Mouse (Mus musculus) heart, adult 18-20 months (tissue): ENCODE data around the gene Mospd1. TPM values are rescaled to one million over a fixed set of nuclear protein-coding genes. Genes with fewer than 3 reads are reported as not detected.

Experiments used
- DNase-seq, 2 experiments: peaks; one replicate each; pipeline ENCODE4 v3.0.0; 2021 to 2022; ENCODE audit warnings: mixed read lengths in 1 of 2
- long read RNA-seq, 2 experiments: library from polyadenylated mRNA; stranded (forward); transcript quantifications; one replicate each; pipeline ENCODE4 v2.0.0; 2021
- total RNA-seq, 2 experiments: library from RNA; stranded (reverse); gene quantifications; 2 replicates each; pipeline ENCODE4 v1.2.3; 2021

The Mospd1 gene
- 10 to 100 TPM; 36.6 to 39.7 TPM for total RNA-seq
- long read RNA-seq, experiment 1, transcript Mospd1-202 (6 exons, 1,773 nt), result major isoform, 34 of 42 reads
- long read RNA-seq, experiment 1, partial matches to known transcripts, result 0 of 42 reads
- long read RNA-seq, experiment 1, other reads (novel, unspliced or antisense), result 8 of 42 reads
- long read RNA-seq, experiment 2, transcript Mospd1-202 (6 exons, 1,773 nt), result major isoform, 30 of 31 reads
- long read RNA-seq, experiment 2, partial matches to known transcripts, result 0 of 31 reads
- long read RNA-seq, experiment 2, other reads (novel, unspliced or antisense), result 1 of 31 reads

DNA sequence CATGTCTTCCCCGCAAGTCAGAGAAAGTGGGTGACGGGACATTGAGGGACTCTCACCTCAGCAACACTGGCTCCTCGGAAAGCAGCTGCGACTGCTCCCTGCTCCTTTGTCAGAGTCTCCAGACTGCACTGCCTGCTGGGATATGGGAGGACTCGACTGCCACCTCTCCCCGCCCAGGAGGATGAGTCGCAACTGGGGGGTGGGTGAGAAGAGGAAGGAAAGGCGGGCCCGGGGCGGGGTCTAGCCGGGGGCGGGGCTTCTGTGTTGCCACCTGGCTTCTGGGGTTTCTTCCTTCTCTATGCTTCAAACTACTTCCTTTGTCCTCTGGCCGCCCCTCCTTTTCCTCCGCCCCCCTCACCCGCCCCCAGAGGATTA lies at the start of gene Mospd1:
Gene Mospd1 (minus strand): TSS at position 137 of the 375 bp plus-strand sequence.
- peak; percentile 92 to 94 for DNase-seq

DNA sequence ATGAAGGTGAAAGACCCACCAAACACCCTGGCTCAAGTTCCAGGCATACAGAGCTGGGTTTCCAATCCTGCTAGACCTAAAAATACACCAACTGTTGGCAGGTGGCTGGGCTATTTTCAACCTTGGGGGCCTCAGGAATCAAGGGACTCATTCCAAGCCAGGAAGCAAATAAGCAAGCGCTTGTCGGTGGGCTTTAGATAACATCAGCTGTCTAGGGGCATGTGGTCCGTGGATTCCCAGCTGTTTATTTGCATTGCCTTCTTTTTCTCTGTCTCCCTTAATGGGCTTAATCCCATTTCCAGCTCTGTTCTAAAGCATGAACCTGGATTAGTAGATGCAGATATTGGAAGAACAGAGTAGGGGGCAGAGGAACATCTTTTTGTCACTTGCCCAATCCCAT lies 16.1 kb upstream of the Mospd1 start:
- DNase-seq, result peak; percentile 9 to 13

DNA sequence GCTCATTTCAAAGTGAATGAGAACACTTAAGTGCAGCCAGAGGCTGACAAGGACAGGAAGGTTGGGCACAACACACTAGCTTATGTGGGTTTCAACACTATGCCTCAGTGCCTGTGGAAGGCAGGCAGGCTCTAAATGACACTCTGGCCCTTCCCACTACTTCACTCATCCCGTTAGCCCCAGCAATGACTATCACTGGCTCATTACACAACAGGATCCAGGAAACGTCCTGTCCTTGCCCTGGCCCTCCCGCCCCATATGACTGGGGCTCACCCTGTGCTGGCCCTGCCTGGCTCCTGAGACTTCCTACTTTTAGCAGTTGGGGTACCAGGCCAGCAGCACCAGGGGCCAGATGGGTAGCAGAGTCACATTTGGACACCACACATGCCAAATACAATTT lies 12.8 kb upstream of the Mospd1 start:
- DNase-seq, result peak; percentile 14 to 24

DNA sequence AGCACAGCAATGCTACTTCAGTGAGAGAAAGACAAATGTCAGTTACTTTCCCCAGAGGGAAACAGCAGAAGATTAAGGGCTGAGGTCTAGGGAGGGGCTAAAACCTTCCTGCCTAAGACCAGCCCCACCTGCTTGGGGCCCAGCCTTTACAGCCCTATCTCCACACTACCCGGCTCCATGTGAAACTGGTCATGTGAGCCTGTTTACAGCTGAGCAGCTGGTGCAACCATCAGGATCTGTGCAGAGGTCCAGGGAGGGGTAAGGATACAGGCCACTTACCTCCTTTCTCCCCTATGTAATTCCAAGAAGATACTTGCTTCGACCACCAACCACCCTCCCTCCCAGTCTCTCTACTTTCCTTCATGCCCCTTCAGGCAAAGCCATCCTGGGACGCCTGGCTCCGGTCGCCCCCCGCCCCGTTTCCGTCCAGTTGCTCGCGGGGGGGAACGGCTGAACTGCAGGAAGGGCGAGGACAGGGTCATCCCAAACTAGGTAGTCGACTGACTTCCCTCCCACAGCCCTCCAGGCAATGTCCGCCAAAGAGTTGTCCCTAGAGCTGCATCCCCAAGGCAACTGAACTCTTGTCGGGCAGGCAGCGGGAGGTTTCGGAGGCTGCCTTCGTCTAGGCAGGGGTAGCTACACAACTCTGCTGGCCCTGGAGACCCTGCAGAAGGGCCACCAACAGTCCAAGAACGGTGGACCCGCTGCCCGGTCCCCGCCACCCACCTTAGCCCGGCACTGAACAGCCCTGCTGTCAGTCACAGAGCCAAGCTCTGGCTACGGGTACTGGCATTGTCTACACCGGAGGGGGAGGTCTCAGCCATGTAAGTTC lies 552 bp downstream of the Mospd1 start:
- DNase-seq, result peak; percentile 40 to 50

DNA sequence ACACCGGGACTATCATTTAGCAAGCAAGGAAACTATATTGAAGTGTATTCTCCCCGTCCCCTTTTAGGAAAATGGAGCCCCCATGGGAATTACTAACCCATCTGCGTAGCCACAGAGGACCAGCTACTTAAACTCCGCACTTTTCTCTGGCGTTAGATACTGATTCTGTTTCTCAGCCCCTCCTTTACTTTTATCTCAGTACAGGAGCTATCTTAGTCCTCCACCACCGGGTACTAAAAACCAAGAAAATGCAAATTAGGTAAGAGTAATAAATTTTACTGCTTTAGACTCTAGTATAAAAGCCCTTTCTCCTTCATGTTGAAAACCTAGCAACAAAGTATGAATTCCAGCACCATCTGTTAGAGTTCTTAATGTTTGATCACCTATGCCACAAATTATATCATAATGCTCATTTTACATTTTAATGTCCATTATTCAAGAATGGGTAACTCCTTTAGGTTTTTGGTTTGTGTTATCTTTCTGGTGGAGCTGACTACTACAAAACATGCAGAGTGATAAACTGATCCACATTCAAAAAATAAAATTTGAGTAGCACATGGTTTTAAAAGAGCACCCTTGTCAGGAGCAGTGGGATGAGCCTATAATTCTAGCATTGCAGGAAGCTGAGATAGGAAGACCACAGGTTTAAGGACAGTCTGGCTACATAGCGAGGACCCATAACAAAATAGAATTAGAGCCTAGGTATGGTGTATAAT lies 5.5 kb downstream of the Mospd1 start:
- no peak for DNase-seq

DNA sequence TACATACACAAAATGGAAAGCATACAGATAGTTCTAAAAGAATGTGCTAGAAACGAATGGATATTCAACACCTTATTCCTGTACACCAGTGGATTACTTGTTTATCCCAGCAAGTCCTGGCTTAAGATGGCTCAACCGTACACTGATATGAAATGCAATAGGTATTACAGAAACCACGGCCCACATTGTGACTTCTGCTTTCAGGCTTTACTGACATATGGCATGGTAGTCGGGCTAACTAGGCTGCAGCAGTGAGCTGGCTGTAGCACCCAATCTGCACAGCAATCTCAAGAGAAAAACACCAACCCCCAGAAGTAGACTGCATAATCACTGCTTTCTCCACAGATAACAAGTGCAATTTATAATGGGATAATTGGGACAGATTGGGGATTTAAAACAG lies 21.9 kb downstream of the Mospd1 start:
- no peak for DNase-seq

DNA sequence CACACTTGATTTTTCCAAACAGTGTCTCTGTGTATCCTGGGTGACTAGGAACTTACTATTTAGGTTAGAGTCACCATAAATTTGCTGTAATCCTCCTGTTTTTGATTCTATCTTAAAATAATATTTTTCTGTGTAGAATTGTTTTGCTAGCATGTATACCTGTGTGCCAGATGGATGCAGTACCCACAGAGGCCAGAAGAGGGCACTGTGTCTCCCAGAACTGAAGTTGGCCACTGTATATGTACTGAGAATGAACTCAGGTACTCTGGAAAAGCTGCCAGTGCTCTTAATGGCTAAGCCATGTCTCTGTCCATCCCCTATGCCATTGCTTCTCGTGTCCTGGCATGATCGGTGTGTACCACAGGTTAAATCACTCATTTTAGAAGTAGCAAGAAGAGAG lies 28.8 kb downstream of the Mospd1 start:
- DNase-seq, result peak; percentile 17 to 73

DNA sequence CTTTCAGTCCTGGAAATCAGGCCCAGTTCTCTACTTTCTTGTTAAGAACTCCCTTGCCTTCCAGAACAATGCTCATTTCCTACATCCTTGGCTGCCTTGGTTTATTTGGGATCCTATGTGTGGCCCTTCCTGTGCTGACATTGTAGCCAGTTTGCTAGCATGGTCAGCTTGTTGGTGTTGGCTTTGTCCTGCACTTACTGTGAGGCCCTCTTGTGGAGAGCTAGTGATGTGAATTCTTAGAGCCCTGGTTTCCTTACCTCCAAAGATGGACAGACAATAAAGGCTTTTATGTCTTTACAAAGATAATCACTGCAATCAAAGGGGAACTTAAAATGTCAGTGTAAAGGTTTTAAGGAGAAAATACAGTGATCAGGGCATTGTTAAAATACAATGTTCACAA lies 32.9 kb downstream of the Mospd1 start:
- DNase-seq, result no peak

DNA sequence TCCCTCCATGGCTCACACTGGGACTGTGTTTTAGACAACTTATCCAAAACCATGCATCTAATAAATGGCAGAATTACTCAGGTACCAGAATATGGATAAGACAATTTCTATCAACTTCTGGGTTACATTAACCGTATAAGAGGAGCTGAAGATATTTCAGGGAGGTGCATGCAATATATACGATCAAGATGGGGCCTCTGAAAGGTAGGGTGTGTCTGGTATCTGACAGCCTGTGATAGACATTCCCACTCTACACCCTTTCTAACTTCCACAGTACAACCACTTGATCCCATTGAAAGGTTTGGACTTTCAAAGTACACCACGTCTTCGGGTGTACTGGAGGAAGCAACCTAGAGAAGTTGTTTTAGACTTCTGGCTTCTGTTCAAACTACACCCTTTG lies 39.9 kb downstream of the Mospd1 start:
- DNase-seq, result no peak

DNA sequence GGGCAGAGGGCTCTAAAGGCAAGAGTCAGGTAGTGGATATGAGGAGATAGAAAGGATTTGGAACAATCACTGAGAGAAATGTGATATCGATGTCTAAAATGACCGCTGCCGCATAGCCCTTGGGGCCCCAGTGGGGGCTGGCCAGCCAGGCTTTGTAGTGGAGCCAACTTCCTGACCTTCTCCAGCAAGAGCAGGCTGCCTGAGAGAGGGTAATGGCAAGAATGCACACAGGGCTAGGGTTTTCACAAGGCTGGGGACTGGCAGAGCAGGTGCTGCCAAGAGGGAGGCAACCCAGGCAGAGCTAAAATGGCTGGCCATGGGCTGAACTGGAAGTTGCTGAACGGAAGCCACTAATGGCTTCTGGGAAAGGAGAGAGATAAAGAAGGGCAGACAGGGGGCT lies 49.2 kb downstream of the Mospd1 start:
- peak; percentile 2 to 10 for DNase-seq

DNA sequence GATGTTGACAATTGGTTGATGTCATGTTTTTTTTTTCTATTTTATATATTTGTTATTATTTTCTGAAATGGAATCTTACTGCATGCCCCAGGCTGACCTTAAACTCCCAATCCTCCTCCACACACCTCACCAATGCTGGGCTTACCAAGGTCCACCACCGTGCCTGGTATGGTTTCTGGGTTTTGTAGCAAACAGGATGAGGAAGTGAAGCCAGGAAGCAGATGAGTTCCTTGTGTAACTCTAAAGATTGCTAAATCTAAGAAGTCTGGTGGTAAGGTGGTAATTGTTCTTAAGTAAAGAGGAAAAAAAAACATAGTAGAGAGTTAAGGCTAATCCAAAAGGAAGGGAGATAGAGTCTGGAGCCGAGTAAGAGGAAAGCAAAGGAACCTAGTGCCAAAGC lies 49.7 kb downstream of the Mospd1 start:
- peak in 1 of 2 experiments; percentile 1 for DNase-seq

Other genes with a start within 250 kb of the Mospd1 start
- gene Plac1, start 130.4 kb downstream of the Mospd1 start, total RNA-seq, result not detected
- gene Fam122b, start 100.7 kb downstream of the Mospd1 start, total RNA-seq, result 1 to 10 TPM; 2.1 to 4.6 TPM
- not detected for gene Fam122c, start 97.1 kb downstream of the Mospd1 start, total RNA-seq
- gene Etd, start 64.4 kb upstream of the Mospd1 start, total RNA-seq, result not detected
- 10 to 100 TPM; 19.4 to 22.9 TPM for gene Rtl8c, start 237.5 kb upstream of the Mospd1 start, total RNA-seq
- gene Gm14597, start 238.5 kb upstream of the Mospd1 start, total RNA-seq, result not detected